Mouse (Mus musculus) intestine, embryonic 15.5 days (tissue): ENCODE results near the gene Usp3. TPM values are rescaled to one million over a fixed set of nuclear protein-coding genes. Genes with fewer than 3 reads are reported as not detected.
A peak's percentile ranks its signal among the peaks of the same experiment; 100 is the strongest.

Experiments
- ATAC-seq: fragments of 200-750 bp; cut with Nextera tagmentation; 2 replicates; pipeline ENCODE4 v1.8.0; 2017; ENCODE audit warnings: moderate TSS enrichment, moderate library complexity
- H3K27ac ChIP-seq: fragments of 300-500 bp; sonication (generic); 2 replicates; pipeline ENCODE4 v1.5.1; 2015; ENCODE audit warnings: mild to moderate bottlenecking, inconsistent platforms
- H3K27me3 ChIP-seq: fragments of 300-500 bp; sonication (generic); replicated peaks from 2 replicates; pipeline ENCODE4 v1.6.1; 2015; ENCODE audit warnings: inconsistent platforms
- H3K36me3 ChIP-seq: fragments of 300-500 bp; sonication (generic); 2 replicates; pipeline ENCODE4 v1.6.1; 2015; ENCODE audit warnings: inconsistent platforms
- H3K4me1 ChIP-seq: fragments of 300-500 bp; sonication (generic); replicated peaks from 2 replicates; pipeline ENCODE4 v1.6.1; 2015; ENCODE audit warnings: inconsistent platforms
- H3K4me2 ChIP-seq: fragments of 300-500 bp; sonication (generic); replicated peaks from 2 replicates; pipeline ENCODE4 v1.6.1; 2015; ENCODE audit warnings: mild to moderate bottlenecking, inconsistent platforms
- H3K4me3 ChIP-seq: fragments of 300-500 bp; sonication (generic); replicated peaks from 2 replicates; pipeline ENCODE4 v1.5.1; 2015; ENCODE audit warnings: inconsistent platforms
- H3K9ac ChIP-seq: fragments of 300-500 bp; sonication (generic); 2 replicates; pipeline ENCODE4 v1.6.1; 2015; ENCODE audit warnings: inconsistent platforms
- H3K9me3 ChIP-seq: fragments of 300-500 bp; sonication (generic); 2 replicates; pipeline ENCODE4 v1.6.1; 2016; ENCODE audit warnings: inconsistent platforms
- WGBS: fragments of 180-500 bp; shearing (Covaris S2); methylation state at CpG from one replicate; pipeline ENCODE4 v1.1.7; 2015; 5-methylcytosine and 5-hydroxymethylcytosine counted together
- polyA plus RNA-seq: library from polyadenylated mRNA; unstranded; fragments of >200 nt; fragmentation: Nextera tagmentation; extraction: Ambion mirVana; gene quantifications from 2 replicates; pipeline ENCODE4 v1.2.1, GENCODE M21; 2015

The Usp3 gene
- polyA plus RNA-seq, 1 experiment from 2014 or later, result 79.5 TPM

DNA sequence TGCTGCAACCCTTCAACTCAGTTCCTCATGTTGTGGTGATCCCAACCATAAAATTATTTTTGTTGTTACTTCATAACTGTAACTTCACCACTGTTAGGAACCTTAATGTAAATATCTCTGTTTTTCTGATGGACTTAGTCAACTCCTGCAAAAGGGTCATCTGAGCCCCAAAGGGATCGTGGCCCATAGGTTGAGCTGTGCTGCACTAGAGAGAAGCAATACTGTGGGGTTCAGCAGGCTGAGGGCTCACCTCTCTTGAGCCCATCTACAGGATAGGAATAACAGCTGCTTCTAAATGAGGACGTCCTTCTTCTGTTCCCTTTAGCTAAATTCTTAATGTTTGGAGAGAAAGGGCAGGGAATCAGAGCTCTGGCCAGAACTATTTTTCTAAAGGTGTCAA, 7.6 kb upstream of the Usp3 start:
- no peak overlapping the region for H3K4me2 ChIP-seq
- no peak for ATAC-seq
- H3K4me1 ChIP-seq, result peaks cover 21% of the 10 kb centered on the region
- H3K27ac ChIP-seq, result no peak overlapping the region
- no peaks in the 10 kb centered on the region for H3K9me3 ChIP-seq
- no peaks in the 10 kb centered on the region for H3K27me3 ChIP-seq
- no peaks in the 10 kb centered on the region for H3K36me3 ChIP-seq
- H3K4me3 ChIP-seq, result no peak overlapping the region
- WGBS, result 75% methylated on average over 2 of the region's 2 CpGs
- no peak overlapping the region for H3K9ac ChIP-seq

DNA sequence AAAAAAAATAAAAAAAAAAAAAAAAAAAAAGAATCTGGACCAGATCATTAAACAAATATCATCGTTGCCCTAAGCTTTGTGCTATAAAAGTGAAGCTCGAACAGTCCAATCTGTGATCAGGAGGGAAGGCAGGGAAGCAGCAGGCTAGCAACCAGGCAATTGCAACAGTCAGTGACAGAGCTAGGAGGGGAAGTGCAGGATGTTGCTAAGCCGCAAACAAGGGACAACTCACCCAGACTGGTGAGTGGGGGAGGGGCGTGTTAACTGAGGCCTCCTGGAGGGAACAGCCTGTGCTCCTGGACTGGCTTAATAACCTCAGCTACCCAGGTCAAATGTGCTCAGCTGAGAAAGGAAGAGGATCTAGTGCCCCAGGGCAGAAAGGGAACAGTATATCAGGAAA, 6.6 kb upstream of the Usp3 start:
- peaks cover 15% of the 10 kb centered on the region for H3K4me1 ChIP-seq
- H3K4me3 ChIP-seq, result no peak overlapping the region
- peak; percentile 60 for ATAC-seq
- H3K4me2 ChIP-seq, result no peak overlapping the region
- no peaks in the 10 kb centered on the region for H3K9me3 ChIP-seq
- WGBS, result 11% methylated on average over 4 of the region's 4 CpGs
- H3K9ac ChIP-seq, result no peak overlapping the region
- H3K36me3 ChIP-seq, result no peaks in the 10 kb centered on the region
- H3K27ac ChIP-seq, result no peak overlapping the region
- no peaks in the 10 kb centered on the region for H3K27me3 ChIP-seq

DNA sequence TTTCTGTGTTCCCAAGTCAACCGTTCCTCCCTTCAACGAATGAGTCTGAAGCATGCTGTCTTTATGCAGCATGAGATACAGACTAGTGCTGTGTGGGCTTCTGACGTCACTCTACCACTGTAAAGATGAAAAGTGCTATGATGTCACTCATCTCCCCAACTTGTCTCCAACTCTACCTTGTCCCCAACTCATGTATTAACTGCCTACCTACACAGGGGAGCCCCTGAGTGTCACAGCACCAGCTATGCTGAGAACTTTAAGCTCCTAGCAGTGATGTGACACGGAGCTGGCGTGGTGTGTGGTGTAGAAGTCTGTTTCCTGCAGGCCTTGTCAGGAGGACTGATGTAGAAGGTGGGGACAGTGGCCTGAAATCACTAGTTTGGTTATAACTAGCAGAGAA, 5.7 kb upstream of the Usp3 start:
- Histone ChIP-seq H3K9me3 (no peaks in the 10 kb centered on the region), H3K4me3 (no peak overlapping the region), H3K27me3 (no peaks in the 10 kb centered on the region), H3K36me3 (no peaks in the 10 kb centered on the region), H3K9ac (no peak overlapping the region), H3K27ac (no peak overlapping the region), H3K4me2 (no peak overlapping the region), H3K4me1 (peaks cover 22% of the 10 kb centered on the region)
- ATAC-seq, result no peak
- 70% methylated on average over 5 of the region's 5 CpGs for WGBS

DNA sequence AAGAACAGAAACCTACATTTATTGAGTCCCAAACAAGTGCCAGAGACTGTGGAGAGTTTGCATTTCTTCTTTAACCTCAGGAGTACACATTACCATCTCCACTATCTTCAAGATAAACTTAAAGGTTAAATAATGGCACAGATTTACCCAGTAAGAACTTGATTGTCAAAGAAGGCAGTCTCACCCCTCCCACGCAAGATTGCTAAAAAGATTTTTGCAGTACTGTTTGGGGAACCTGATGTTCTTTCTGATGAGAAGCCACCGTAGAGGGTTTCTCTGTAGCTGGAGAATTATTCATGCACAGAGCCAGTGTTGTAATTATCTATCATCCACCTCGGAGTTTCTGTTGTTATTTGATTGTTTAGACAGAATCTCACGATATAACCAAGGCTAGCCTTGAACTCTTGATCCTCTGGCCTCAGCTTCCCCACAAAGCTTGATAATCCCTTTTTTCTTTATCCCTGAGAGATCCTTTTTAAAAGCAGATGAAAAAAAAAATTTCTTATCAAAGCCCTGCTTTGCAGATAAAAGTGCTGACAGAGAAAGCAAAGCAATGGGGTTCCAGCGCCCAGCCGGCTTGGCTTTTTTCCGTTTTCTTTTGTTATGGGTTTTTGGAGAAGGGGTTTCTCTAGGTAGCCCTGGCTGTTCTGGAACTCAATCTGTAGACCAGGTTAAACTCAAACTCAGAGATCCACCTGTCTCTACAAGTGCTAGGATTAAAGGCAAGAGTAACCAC, 4.7 kb upstream of the Usp3 start:
- 51% methylated on average over 7 of the region's 7 CpGs for WGBS
- Histone ChIP-seq H3K9ac (no peak overlapping the region), H3K9me3 (no peaks in the 10 kb centered on the region), H3K36me3 (no peaks in the 10 kb centered on the region), H3K4me1 (peaks cover 24% of the 10 kb centered on the region), H3K27ac (no peak overlapping the region), H3K27me3 (no peaks in the 10 kb centered on the region), H3K4me3 (no peak overlapping the region), H3K4me2 (no peak overlapping the region)
- no peak for ATAC-seq

DNA sequence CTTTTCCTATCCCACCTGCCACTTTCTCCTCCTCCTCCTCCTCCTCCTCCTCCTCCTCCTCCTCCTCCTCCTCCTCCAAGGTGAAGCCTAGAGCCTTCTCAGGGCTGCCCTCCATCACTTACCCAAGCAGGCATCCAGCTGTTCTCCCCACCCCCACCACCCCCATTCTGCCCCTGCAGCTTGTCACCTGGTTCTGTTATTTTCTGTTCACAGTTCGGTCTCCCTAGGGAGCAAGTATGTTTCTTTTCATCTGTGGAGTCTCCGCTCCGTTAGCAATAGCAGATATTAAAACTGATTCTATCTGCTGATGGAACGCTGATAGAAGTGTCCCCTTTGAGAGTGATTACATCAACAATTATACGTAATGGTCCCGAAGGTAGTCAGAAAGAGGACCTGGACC, 4.1 kb upstream of the Usp3 start:
- Histone ChIP-seq H3K9me3 (no peaks in the 10 kb centered on the region), H3K27me3 (no peaks in the 10 kb centered on the region), H3K4me3 (no peak overlapping the region), H3K4me1 (peaks cover 24% of the 10 kb centered on the region), H3K4me2 (no peak overlapping the region), H3K27ac (no peak overlapping the region), H3K9ac (no peak overlapping the region), H3K36me3 (no peaks in the 10 kb centered on the region)
- 40% methylated on average over 6 of the region's 6 CpGs for WGBS
- ATAC-seq, result no peak

DNA sequence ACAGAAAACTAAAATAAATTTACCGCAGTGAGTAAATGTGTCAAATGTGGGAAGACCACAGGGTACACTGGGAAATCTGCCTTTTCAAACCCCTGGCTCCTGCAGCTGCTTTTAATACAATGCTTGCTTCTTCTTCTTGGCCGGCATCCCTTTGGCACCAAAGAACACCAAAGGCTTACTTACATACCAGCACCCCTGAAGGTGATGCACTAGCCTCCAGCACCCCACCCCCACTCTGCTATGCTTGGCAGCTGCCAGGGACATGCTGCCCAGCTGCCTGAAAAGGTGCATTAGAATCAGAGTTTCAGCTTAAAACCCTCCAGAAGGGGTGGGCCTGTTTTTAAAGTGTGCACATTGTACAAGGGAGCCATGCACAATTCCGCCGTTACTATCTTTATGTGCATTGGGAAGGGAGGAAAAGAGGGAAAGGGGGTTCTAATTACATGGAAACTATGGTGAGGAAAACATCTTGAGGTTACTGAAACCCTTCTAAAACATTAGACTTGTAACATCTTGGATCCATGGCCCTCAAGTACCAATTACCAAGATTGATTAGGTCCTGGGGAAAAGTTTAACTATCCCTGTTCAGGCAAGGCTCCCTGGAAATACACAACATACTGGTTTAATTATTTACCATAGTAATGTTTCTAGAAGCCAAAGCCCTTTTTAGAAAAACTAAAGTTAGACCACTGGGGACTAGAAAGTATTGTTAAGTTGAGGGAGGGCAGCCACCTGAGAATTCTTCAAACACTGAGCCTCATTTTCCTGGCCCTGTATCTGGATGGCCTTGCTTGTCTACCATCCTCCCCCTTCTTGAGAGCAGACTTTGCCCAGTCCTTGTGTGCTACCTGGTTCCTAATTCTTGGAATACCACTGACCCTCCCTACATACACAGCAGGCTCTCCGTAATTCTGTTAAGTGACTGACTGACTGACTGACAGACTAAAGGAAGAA, 3.1 kb upstream of the Usp3 start:
- no peaks in the 10 kb centered on the region for H3K36me3 ChIP-seq
- H3K4me3 ChIP-seq, result no peak overlapping the region
- H3K9me3 ChIP-seq, result no peaks in the 10 kb centered on the region
- H3K27ac ChIP-seq, result peak overlapping the region; percentile 22; the same call in 1 of the 2 replicates
- WGBS, result 61% methylated on average over 5 of the region's 5 CpGs
- no peak for ATAC-seq
- H3K4me1 ChIP-seq, result peaks cover 26% of the 10 kb centered on the region
- no peak overlapping the region for H3K4me2 ChIP-seq
- no peaks in the 10 kb centered on the region for H3K27me3 ChIP-seq
- no peak overlapping the region for H3K9ac ChIP-seq

DNA sequence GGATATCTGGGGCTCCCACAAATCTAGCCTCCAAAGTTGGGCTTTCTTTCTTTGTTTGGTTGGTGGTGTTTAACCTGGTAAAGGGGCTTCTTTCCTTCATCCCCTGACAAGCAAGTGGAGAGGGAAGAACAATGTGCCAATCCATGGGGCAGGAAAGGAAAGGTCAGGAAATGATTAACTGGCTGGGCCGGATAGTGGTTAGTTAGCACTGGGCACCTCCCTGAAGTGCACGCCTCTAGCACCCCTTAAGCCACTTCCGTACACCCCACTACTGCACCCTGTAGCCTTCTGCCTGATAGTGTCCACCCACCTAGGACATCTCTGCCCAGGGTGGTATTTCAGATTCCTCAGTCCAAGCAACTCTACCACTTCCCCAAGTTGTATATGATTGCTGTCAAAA, 1.1 kb upstream of the Usp3 start:
- H3K27ac ChIP-seq, result peak overlapping the region; percentile 96
- H3K4me3 ChIP-seq, result peak overlapping the region; percentile 91

DNA sequence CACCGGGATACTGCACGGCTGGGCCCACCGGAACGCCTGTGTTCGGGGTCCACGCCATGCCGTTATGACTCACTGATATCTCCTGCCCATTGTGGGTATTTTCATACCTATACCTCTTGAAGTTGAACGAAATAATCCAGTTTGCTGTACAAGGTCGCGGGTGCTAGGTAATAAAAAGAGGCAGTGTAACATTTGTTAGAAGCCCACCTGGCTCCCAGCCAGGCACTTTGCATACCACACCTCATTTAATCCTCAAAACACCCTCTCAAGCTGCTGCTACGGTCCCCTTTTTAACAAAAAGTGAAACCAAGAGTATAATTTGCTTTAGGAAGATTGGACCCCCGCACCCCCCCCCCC, 649 bp upstream of the Usp3 start:
- Histone ChIP-seq H3K4me3 (peak overlapping the region; percentile 91), H3K27ac (peak overlapping the region; percentile 96), H3K9ac (peak overlapping the region; percentile 60), H3K4me1 (peaks cover 30% of the 10 kb centered on the region), H3K27me3 (no peaks in the 10 kb centered on the region), H3K4me2 (peak overlapping the region; percentile 82), H3K9me3 (no peaks in the 10 kb centered on the region), H3K36me3 (no peaks in the 10 kb centered on the region)
- 7% methylated on average over 12 of the region's 12 CpGs for WGBS
- no peak for ATAC-seq

More for the DNA sequence above, 1.1 kb upstream of the Usp3 start:
- Histone ChIP-seq H3K9me3 (no peaks in the 10 kb centered on the region), H3K36me3 (no peaks in the 10 kb centered on the region), H3K4me1 (peaks cover 30% of the 10 kb centered on the region), H3K4me2 (peak overlapping the region; percentile 82), H3K27me3 (no peaks in the 10 kb centered on the region), H3K9ac (peak overlapping the region; percentile 60; the same call in 1 of the 2 replicates)
- no peak for ATAC-seq
- WGBS, result 60% methylated on average over 3 of the region's 3 CpGs

DNA sequence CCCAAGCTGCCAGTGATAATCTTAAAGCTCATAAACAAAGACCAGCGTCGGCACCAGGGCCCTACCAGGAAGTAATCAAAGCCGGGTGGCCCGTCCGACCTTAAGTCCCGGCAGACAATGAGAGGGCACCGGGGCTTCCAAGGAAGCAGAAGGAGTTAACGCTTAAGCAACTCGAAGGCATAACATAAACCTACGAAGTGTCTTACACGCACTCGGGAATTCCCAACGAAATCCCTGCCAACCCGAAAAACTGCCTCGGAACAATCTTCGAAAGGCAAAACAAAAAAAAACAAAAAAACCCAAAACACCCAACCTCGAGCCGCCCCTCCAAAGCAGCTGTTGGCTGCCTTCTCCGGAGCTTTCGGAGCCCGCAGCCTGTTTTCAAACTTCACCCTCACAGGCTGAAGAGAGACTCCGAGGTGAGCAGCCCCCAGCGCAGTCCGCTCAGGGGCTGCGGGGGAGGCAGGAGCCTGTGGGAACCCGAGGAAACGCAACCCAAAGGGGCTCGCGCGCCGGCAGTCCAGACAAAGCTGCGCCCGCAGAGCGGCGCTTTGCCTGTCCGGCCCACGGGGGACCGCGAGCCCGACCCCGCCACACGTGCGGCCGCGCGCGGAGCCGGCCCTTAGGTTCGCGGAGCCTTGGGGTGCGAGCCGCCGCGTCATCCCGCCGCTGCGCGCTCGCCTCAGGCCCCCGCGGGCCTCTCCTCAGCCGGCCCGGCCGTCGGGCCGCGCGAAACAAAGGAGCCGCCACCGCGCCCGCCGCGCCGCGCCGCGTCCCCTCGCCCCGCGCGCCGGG, 894 bp downstream of the Usp3 start:
- peak overlapping the region; percentile 100 for H3K9ac ChIP-seq
- H3K4me2 ChIP-seq, result peak overlapping the region; percentile 82
- H3K4me3 ChIP-seq, result peak overlapping the region; percentile 91
- peak overlapping the region; percentile 96 for H3K27ac ChIP-seq
- H3K36me3 ChIP-seq, result no peaks in the 10 kb centered on the region
- ATAC-seq, result peak; percentile 44
- H3K27me3 ChIP-seq, result no peaks in the 10 kb centered on the region
- peaks cover 33% of the 10 kb centered on the region for H3K4me1 ChIP-seq
- H3K9me3 ChIP-seq, result no peaks in the 10 kb centered on the region
- under 1% methylated on average over 61 of the region's 83 CpGs for WGBS

DNA sequence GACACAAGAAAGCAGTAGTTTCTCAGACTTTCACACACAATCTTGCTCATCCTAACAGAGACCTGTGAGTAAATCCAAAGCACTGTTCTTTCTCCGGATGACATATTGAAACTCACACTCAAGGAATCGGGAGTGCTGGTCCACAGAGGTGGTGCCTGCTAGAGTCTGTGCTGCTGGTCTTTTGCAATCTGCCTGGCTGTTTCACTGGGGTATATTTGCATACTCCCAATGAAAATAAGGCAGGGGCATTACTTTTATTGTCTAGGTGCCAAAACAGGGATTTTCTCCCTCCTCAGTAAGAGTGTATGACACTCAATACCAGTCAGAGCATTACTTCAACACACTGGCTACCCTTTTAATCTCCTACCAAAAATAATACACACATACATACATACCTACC, 2.9 kb downstream of the Usp3 start:
- H3K36me3 ChIP-seq, result no peaks in the 10 kb centered on the region
- no peak overlapping the region for H3K4me3 ChIP-seq
- no peaks in the 10 kb centered on the region for H3K9me3 ChIP-seq
- no peak for ATAC-seq
- no peak overlapping the region for H3K9ac ChIP-seq
- 45% methylated on average over 2 of the region's 2 CpGs for WGBS
- H3K27me3 ChIP-seq, result no peaks in the 10 kb centered on the region
- H3K27ac ChIP-seq, result no peak overlapping the region
- H3K4me1 ChIP-seq, result peaks cover 25% of the 10 kb centered on the region
- H3K4me2 ChIP-seq, result peak overlapping the region; percentile 24; the same call in 1 of the 2 replicates

DNA sequence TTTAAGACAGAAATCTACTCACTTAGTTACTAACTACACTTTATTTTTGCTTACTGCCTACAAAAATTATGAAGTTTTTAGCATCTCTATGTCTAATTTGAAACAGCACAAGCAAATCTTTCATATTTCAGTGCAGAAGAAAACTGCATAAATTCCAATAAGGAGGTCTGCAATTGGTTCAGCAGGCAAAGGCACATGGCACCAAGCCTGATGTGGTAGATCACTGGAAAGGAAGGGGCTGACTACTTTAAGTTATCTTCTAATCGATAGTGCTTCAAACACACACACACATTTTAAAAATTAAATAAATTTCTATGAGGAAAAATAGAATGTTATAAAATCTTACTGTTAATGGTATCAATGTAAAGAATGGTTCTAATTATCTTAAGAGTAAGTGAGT, 5.9 kb downstream of the Usp3 start:
- Histone ChIP-seq H3K4me3 (no peak overlapping the region), H3K27ac (no peak overlapping the region), H3K36me3 (no peaks in the 10 kb centered on the region), H3K4me2 (no peak overlapping the region), H3K4me1 (peaks cover 13% of the 10 kb centered on the region), H3K9ac (no peak overlapping the region), H3K27me3 (no peaks in the 10 kb centered on the region), H3K9me3 (no peaks in the 10 kb centered on the region)
- no peak for ATAC-seq
- 93% methylated on average over 1 of the region's 1 CpGs for WGBS

DNA sequence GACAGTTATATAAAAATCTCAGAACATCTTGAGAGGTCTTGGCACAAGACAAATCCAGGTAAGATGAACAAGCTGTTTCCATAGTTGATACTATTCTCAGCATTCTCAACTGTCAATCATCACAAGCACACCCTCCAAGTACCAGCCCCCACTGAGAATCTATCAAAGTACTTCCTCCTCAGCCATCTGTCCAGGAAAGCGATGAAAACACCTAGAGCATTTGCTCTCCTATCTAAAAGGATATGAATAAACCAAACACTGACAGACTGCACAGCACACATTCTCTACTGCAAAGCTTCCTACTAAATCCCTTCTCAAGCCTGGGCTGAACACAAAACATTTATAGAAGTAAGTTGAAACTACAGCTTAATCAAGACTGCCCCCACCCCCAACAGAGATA, 6.4 kb downstream of the Usp3 start:
- Histone ChIP-seq H3K9ac (no peak overlapping the region), H3K4me2 (no peak overlapping the region), H3K36me3 (no peaks in the 10 kb centered on the region), H3K27me3 (no peaks in the 10 kb centered on the region), H3K9me3 (no peaks in the 10 kb centered on the region), H3K4me3 (no peak overlapping the region), H3K4me1 (peaks cover 13% of the 10 kb centered on the region), H3K27ac (no peak overlapping the region)
- ATAC-seq, result 0 out of 2 replicates have a peak, but pooled peaks have one; percentile 39
- 15% methylated on average over 1 of the region's 1 CpGs for WGBS
